Mouse (Mus musculus): ENCODE data around the gene Tusc2. TPM values are rescaled to one million over a fixed set of nuclear protein-coding genes. Genes with fewer than 3 reads are reported as not detected.

The Tusc2 gene
- polyA plus RNA-seq, 1 experiment from 2014 or later = 46.5 TPM

DNA sequence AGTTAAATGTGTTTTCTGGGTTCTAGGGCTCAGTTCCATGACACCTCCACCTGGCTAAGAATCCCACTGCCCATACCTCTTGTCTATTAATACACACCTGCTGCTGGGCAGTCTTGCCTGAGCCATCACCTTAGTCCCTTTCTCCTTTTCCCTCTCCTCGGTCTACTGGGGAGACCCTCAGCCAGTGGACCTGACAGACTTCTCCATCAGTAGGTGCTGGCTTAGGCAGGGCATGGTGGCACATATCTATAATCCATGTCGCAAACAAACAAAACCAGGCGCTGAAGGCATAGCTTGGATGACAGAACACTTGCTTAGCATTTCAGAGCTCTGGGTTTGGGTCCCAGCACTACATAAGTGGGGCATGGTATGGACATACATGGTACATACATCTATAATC is 24.3 kb upstream of the Tusc2 start:
- Histone ChIP-seq H3K4me1 (peaks cover 47% of the 10 kb centered on the region), H3K27ac (no peak overlapping the region), H3K4me3 (no peak overlapping the region), H3K9ac (no peak overlapping the region), H3K36me3 (peaks cover 43% of the 10 kb centered on the region), H3K27me3 (no peaks in the 10 kb centered on the region), H3K4me2 (replicated peaks) (no peak overlapping the region), H3K9me3 (no peaks in the 10 kb centered on the region)
- ATAC-seq (ENCODE audit: low FRiP score, low read depth) = no peak
- 94% methylated on average over 3 of the region's 3 CpGs for WGBS

DNA sequence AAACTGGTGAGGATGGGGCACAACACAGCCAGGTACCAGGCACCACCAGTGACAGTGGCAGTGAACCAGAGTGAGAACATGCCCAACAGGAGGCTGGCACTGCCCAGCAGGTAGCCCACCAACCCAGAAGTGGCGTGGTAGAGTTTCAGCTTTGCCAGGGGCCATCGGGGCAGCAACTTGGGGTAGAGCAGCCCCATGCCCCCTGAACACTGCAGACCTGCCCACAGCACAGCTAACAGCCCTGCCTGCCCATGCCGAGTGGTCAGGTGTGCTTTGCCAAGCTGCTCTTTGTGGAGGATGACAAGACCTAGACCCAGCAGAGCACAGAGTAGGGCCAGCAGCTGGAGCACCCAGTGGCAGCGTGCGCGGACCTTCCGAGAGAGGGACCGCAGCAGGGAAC is 23.1 kb upstream of the Tusc2 start:
- no peak for ATAC-seq (ENCODE audit: low FRiP score, low read depth)
- Histone ChIP-seq H3K27ac (no peak overlapping the region), H3K36me3 (peaks cover 55% of the 10 kb centered on the region), H3K4me2 (replicated peaks) (no peak overlapping the region), H3K4me1 (peaks cover 46% of the 10 kb centered on the region), H3K4me3 (no peak overlapping the region), H3K27me3 (no peaks in the 10 kb centered on the region), H3K9ac (no peak overlapping the region), H3K9me3 (no peaks in the 10 kb centered on the region)
- WGBS = 94% methylated on average over 8 of the region's 8 CpGs

DNA sequence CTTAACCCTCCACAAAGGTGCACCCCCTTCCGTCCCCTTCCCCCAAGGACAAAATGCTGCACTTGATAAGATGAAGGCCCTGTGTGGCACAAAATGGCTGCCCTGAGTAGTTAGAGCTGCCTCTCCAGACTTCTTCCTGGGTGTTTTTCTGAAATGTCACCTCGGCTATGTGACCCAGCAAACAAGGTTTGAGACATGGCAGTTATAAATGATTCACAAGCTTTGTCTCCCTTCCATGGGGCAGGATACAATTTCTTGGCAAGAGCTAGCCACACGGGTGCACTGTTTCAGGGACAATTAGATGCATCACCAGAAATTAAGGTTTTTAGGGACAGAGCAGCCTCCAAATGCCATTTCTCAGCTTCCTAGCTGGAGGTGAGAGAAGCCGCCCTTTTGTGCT is 22.6 kb upstream of the Tusc2 start:
- Histone ChIP-seq H3K9me3 (no peaks in the 10 kb centered on the region), H3K4me2 (replicated peaks) (peak overlapping the region; percentile 96), H3K4me3 (no peak overlapping the region), H3K27me3 (no peaks in the 10 kb centered on the region), H3K4me1 (peaks cover 43% of the 10 kb centered on the region), H3K27ac (no peak overlapping the region), H3K36me3 (peaks cover 60% of the 10 kb centered on the region), H3K9ac (no peak overlapping the region)
- 72% methylated on average over 4 of the region's 4 CpGs for WGBS
- no peak for ATAC-seq (ENCODE audit: low FRiP score, low read depth)

DNA sequence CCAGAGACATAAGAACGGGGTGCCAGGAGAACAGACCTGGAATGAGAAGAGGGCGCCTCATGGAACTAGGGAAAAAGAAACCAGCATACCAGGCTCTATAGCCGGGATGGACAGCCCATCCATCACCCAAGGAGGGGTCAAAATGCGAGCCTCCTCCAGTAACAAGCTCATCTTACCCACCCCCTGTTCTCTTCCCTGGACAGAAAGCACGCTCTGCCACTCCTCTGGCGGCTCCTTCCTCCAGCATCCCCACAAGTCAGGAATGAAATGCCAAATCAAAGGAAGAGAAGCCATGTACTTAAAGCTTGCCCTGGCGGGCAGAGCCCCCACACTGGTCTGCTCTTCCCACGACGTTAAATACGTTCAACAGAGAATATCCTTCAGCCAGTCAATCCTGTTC is 22.1 kb upstream of the Tusc2 start:
- Histone ChIP-seq H3K4me1 (peaks cover 42% of the 10 kb centered on the region), H3K36me3 (peaks cover 61% of the 10 kb centered on the region), H3K4me3 (peak overlapping the region; percentile 63), H3K9me3 (no peaks in the 10 kb centered on the region), H3K4me2 (replicated peaks) (peak overlapping the region; percentile 96), H3K27me3 (no peaks in the 10 kb centered on the region), H3K27ac (no peak overlapping the region), H3K9ac (peak overlapping the region; percentile 59)
- ATAC-seq (ENCODE audit: low FRiP score, low read depth) = no peak
- WGBS = 28% methylated on average over 10 of the region's 10 CpGs

DNA sequence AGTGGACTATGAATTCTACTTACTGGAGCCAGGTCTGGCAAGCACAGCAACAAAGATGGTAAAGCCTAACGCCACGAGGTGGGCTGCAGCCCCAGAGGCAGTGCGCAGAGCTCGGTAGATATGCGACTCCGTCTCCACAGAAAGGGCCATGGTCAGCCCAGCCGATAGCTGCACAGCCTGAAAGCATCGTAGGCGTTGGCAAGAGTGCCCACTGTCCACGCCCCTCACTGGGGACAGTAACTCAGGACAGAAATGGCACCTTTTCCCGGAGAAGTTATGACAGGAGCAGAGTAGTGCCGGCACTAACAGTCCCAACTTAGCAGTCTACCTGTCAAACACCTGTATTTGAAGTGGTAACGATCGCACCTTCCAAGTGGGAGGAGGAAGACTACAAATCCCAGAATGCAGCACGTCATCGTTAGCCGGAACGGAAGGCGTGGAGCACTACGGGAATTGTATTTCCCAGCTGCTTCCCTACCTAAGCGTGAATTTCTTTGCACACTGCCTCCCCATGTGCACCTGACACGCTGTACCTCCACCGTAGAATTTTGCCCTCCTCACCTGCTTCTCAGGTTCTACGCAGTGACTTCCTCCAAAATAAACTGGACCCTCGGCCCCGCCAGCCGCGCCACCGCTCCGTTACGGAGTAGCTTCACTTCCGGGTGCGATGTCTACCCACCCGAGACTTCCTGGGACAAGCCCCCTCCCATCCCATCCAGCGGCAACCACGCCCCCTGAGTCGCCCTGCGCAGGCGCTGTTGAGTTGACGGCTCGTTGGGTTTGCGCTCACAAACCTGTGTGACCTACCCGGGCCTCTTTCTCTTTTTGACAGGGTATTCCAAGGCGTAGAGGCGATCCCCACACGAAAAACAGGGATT is 21.3 kb upstream of the Tusc2 start, which contains the start of the genes Cyb561d2 and Nprl2:
TSS of gene Cyb561d2 (minus strand) at position 720 of the 878 bp plus-strand sequence.
TSS of gene Nprl2 (plus strand) at position 753 of the 878 bp plus-strand sequence.
- ATAC-seq (ENCODE audit: low FRiP score, low read depth) = peak; percentile 87
- WGBS = under 1% methylated on average over 46 of the region's 46 CpGs
- Histone ChIP-seq H3K27ac (0 out of 2 replicates have a peak within 1 kb of the TSS, but pooled peaks have one; percentile 17), H3K36me3 (peaks cover 58% of the 10 kb centered on the region), H3K4me3 (peak within 1 kb of the TSS; percentile 63), H3K27me3 (no peaks in the 10 kb centered on the region), H3K9ac (peak within 1 kb of the TSS; percentile 73), H3K9me3 (no peaks in the 10 kb centered on the region), H3K4me2 (replicated peaks) (peak within 1 kb of the TSS; percentile 96), H3K4me1 (peaks cover 42% of the 10 kb centered on the region)

DNA sequence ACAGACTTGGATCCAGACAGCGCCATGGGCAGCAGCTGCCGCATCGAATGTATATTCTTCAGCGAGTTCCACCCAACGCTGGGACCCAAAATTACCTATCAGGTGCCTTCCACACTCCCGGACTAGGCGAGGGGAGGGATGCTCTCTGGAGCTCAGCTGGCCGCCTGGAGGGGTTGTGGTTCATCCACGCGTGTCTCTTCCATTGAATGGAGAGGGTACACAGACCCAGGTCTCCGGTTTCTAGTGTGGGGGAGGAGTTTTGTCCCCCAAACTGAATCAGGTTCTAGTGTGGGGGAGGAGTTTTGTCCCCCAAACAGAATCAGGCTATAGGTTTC is 20.7 kb upstream of the Tusc2 start:
- WGBS = under 1% methylated on average over 11 of the region's 11 CpGs
- peak overlapping the region; percentile 96 for H3K4me2 ChIP-seq (replicated peaks)
- H3K36me3 ChIP-seq = peaks cover 52% of the 10 kb centered on the region
- H3K27me3 ChIP-seq = no peaks in the 10 kb centered on the region
- peak overlapping the region; percentile 73 for H3K9ac ChIP-seq
- H3K4me3 ChIP-seq = peak overlapping the region; percentile 63
- peaks cover 42% of the 10 kb centered on the region for H3K4me1 ChIP-seq
- H3K9me3 ChIP-seq = no peaks in the 10 kb centered on the region
- ATAC-seq (ENCODE audit: low FRiP score, low read depth) = peak; percentile 2; the same call in 1 of the 2 replicates
- H3K27ac ChIP-seq = 0 out of 2 replicates have a peak overlapping the region, but pooled peaks have one; percentile 17

DNA sequence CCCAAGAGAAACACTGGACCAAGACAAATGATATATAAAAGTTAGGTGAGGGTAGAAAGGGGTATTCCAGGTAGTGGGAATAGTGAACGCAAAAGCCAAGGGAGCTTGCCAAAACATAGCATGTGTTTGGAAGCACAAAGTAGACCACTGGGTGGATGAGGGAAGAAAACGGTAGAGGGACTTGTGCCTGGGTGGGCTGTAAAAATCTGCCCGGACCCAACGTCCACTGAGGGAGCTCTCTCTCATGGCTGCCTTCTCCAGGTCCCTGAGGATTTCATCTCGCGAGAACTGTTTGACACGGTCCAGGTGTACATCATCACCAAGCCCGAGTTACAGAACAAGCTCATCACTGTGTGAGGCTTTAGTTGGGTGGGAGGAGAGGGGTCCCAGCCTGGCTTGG is 20.3 kb upstream of the Tusc2 start:
- Histone ChIP-seq H3K27ac (no peak overlapping the region), H3K36me3 (peaks cover 48% of the 10 kb centered on the region), H3K27me3 (no peaks in the 10 kb centered on the region), H3K4me2 (replicated peaks) (peak overlapping the region; percentile 96), H3K4me3 (peak overlapping the region; percentile 63), H3K9me3 (no peaks in the 10 kb centered on the region), H3K4me1 (peaks cover 42% of the 10 kb centered on the region), H3K9ac (peak overlapping the region; percentile 73)
- ATAC-seq (ENCODE audit: low FRiP score, low read depth) = no peak
- WGBS = 41% methylated on average over 8 of the region's 8 CpGs

DNA sequence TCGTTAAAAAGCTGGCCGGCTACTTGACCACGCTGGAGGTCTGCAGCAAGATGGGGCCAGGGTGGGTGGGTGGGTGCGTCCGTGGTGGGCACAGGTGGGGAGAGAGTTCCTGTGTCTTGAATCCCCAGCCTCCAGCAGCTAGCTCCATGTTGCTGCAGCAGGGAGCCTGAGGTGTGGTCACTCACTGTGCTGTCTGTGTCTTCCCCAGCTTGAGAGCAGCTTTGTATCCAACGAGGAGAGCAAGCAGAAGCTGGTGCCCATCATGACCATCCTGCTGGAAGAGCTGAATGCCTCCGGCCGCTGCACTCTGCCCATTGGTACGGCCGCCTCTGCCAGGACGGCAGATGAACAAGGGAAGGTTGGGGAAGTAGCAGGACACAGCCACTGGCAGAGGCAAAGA is 19.8 kb upstream of the Tusc2 start:
- ATAC-seq (ENCODE audit: low FRiP score, low read depth) = no peak
- peak overlapping the region; percentile 96; the same call in 1 of the 2 replicates for H3K4me2 ChIP-seq (replicated peaks)
- no peak overlapping the region for H3K27ac ChIP-seq
- peaks cover 42% of the 10 kb centered on the region for H3K4me1 ChIP-seq
- H3K4me3 ChIP-seq = peak overlapping the region; percentile 63; the same call in 1 of the 2 replicates
- peaks cover 42% of the 10 kb centered on the region for H3K36me3 ChIP-seq
- no peaks in the 10 kb centered on the region for H3K27me3 ChIP-seq
- 88% methylated on average over 11 of the region's 11 CpGs for WGBS
- H3K9me3 ChIP-seq = no peaks in the 10 kb centered on the region
- no peak overlapping the region for H3K9ac ChIP-seq

DNA sequence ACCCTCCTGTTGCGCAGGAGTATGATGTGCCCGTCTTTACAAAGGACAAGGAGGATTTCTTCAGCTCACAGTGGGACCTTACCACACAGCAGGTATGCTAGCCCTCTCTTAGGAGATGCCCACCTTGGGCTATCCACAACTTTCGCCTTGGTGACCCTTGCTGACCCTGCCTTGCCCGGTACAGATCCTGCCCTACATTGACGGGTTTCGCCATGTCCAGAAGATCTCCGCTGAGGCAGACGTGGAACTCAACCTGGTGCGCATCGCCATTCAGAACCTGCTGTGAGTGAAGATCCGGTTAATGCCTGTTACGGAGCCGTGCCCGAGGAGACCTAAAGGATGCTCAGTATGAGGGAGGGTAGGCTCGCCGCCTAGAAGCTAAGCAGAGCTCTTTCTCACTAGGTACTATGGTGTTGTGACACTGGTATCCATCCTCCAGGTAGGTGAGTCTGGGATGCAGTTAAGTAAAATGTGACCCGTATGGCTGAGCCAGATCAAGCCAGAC is 18.8 kb upstream of the Tusc2 start:
- Histone ChIP-seq H3K9ac (no peak overlapping the region), H3K9me3 (no peaks in the 10 kb centered on the region), H3K27ac (no peak overlapping the region), H3K4me2 (replicated peaks) (no peak overlapping the region), H3K4me3 (no peak overlapping the region), H3K27me3 (no peaks in the 10 kb centered on the region), H3K36me3 (peaks cover 32% of the 10 kb centered on the region), H3K4me1 (peaks cover 42% of the 10 kb centered on the region)
- ATAC-seq (ENCODE audit: low FRiP score, low read depth) = no peak
- WGBS = 93% methylated on average over 17 of the region's 17 CpGs

DNA sequence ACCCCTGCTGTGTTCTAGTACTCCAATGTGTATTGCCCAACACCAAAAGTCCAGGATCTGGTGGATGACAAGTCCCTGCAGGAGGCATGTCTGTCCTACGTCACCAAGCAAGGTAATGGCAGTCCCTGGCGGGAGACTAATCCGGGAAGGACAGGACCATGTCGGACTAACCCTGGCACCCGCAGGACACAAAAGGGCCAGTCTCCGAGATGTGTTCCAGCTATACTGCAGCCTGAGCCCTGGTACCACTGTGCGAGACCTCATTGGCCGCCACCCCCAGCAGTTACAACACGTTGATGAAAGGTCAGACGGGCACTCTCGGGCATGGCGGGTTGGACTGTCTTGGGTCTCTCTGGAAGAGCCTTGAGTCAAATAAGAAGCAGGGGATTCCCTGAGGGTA is 18.3 kb upstream of the Tusc2 start:
- H3K9ac ChIP-seq = no peak overlapping the region
- no peaks in the 10 kb centered on the region for H3K27me3 ChIP-seq
- WGBS = 95% methylated on average over 12 of the region's 12 CpGs
- no peak overlapping the region for H3K4me2 ChIP-seq (replicated peaks)
- no peaks in the 10 kb centered on the region for H3K9me3 ChIP-seq
- ATAC-seq (ENCODE audit: low FRiP score, low read depth) = no peak
- peaks cover 42% of the 10 kb centered on the region for H3K4me1 ChIP-seq
- H3K36me3 ChIP-seq = peaks cover 27% of the 10 kb centered on the region
- H3K27ac ChIP-seq = no peak overlapping the region
- no peak overlapping the region for H3K4me3 ChIP-seq

DNA sequence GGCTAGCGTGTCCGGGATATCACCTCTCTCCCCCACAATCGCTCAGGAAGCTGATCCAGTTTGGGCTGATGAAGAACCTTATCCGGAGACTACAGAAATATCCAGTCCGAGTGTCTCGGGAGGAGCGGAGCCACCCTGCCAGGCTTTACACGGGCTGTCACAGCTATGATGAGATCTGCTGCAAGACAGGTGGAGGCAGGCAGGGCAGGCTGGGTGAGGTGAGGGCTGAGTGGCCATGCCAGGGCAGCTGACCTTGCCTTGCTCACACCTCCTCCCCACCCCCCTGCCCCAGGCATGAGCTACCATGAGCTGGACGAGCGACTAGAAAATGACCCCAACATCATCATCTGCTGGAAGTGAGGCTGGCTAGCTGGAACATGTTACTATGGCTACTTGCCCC is 17.9 kb upstream of the Tusc2 start:
- Histone ChIP-seq H3K4me1 (peaks cover 44% of the 10 kb centered on the region), H3K9me3 (no peaks in the 10 kb centered on the region), H3K27me3 (0 out of 2 replicates have a peak, but pooled peaks cover 2% of the 10 kb centered on the region), H3K4me3 (no peak overlapping the region), H3K36me3 (peaks cover 23% of the 10 kb centered on the region), H3K27ac (no peak overlapping the region), H3K9ac (no peak overlapping the region), H3K4me2 (replicated peaks) (no peak overlapping the region)
- WGBS = 82% methylated on average over 10 of the region's 10 CpGs
- ATAC-seq (ENCODE audit: low FRiP score, low read depth) = no peak

DNA sequence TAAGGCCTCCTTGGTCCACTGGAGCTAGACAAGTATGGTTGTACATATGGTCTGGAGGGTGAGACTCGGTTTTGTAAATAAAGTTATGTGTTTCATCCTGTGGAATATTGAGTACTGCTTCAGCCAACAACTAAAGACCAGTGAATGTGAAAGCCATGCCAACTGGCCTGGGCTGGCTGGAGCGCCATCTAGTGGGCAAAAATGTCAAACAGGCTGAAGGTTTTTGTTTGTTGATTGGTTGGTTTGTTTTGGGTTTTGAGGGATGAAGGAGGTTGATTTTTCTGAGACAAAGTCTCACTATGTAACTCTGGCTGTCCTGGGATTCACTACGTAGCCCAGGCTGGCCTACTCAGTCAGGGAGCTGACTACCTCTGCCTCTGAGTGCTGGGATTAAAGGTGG is 17.5 kb upstream of the Tusc2 start:
- H3K36me3 ChIP-seq = peaks cover 22% of the 10 kb centered on the region
- ATAC-seq (ENCODE audit: low FRiP score, low read depth) = no peak
- peaks cover 48% of the 10 kb centered on the region for H3K4me1 ChIP-seq
- no peak overlapping the region for H3K4me2 ChIP-seq (replicated peaks)
- no peaks in the 10 kb centered on the region for H3K9me3 ChIP-seq
- no peak overlapping the region for H3K4me3 ChIP-seq
- no peak overlapping the region for H3K27ac ChIP-seq
- H3K9ac ChIP-seq = no peak overlapping the region
- WGBS = 9% methylated on average over 3 of the region's 3 CpGs
- H3K27me3 ChIP-seq = 0 out of 2 replicates have a peak, but pooled peaks cover 3% of the 10 kb centered on the region

All from limb, embryonic 13.5 days (tissue).